Mouse (Mus musculus): ENCODE data around the gene Gm44790.
"Not testable (repeated sequence)": the region's sequence is repeated elsewhere in the genome, so short reads cannot be mapped to it uniquely, and the experiment has no call there.

The Gm44790 gene

GRCm38 (mm10) chr6:86426358-86426757 is at the start of gene Gm44790:
Gm44790 (plus strand) TSS chr6:86426658.
- no peak for DNase-seq (ENCODE audit: low read depth)

GRCm38 (mm10) chr6:86378341-86378740 is 48.1 kb upstream of the Gm44790 start:
- DNase-seq (ENCODE audit: low read depth) = no peak

- DNase-seq (ENCODE audit: low read depth) = not testable (repeated sequence)
Measured at GRCm38 (mm10) chr6:86380112-86380511, 46.3 kb upstream of the Gm44790 start.

GRCm38 (mm10) chr6:86382551-86382950 is 43.9 kb upstream of the Gm44790 start:
- DNase-seq (ENCODE audit: low read depth) = no peak

GRCm38 (mm10) chr6:86383370-86383769 is 43.1 kb upstream of the Gm44790 start:
- DNase-seq (ENCODE audit: low read depth) = no peak

GRCm38 (mm10) chr6:86384692-86385091 is 41.8 kb upstream of the Gm44790 start:
- DNase-seq (ENCODE audit: low read depth) = no peak

GRCm38 (mm10) chr6:86385362-86386104 is 40.9 kb upstream of the Gm44790 start:
- no peak for DNase-seq (ENCODE audit: low read depth)

GRCm38 (mm10) chr6:86387313-86387712 is 39.1 kb upstream of the Gm44790 start:
- no peak for DNase-seq (ENCODE audit: low read depth)

GRCm38 (mm10) chr6:86388461-86388860 is 38.0 kb upstream of the Gm44790 start:
- DNase-seq (ENCODE audit: low read depth) = no peak

- DNase-seq (ENCODE audit: low read depth) = no peak
Measured at GRCm38 (mm10) chr6:86391326-86391725, 35.1 kb upstream of the Gm44790 start.

GRCm38 (mm10) chr6:86393187-86393586 is 33.3 kb upstream of the Gm44790 start:
- DNase-seq (ENCODE audit: low read depth) = no peak

- DNase-seq (ENCODE audit: low read depth) = no peak
Measured at GRCm38 (mm10) chr6:86394078-86394720, 32.3 kb upstream of the Gm44790 start.

- no peak for DNase-seq (ENCODE audit: low read depth)
Measured at GRCm38 (mm10) chr6:86395021-86395420, 31.4 kb upstream of the Gm44790 start.

GRCm38 (mm10) chr6:86395969-86396368 is 30.5 kb upstream of the Gm44790 start:
- DNase-seq (ENCODE audit: low read depth) = peak; percentile 40

GRCm38 (mm10) chr6:86396581-86397256 is 29.7 kb upstream of the Gm44790 start, which contains the start of gene Pcyox1:
Pcyox1 (minus strand) TSS chr6:86397154.
- peak; percentile 89 for DNase-seq (ENCODE audit: low read depth)

GRCm38 (mm10) chr6:86397257-86397980 is 29.0 kb upstream of the Gm44790 start:
- DNase-seq (ENCODE audit: low read depth) = peak; percentile 61

GRCm38 (mm10) chr6:86398986-86399385 is 27.5 kb upstream of the Gm44790 start:
- DNase-seq (ENCODE audit: low read depth) = no peak

- no peak for DNase-seq (ENCODE audit: low read depth)
Measured at GRCm38 (mm10) chr6:86399995-86400394, 26.5 kb upstream of the Gm44790 start.

- DNase-seq (ENCODE audit: low read depth) = peak; percentile 92
Measured at GRCm38 (mm10) chr6:86400972-86401371, 25.5 kb upstream of the Gm44790 start.

GRCm38 (mm10) chr6:86402681-86403607 is 23.5 kb upstream of the Gm44790 start:
- DNase-seq (ENCODE audit: low read depth) = peak; percentile 62

- peak; percentile 92 for DNase-seq (ENCODE audit: low read depth)
Measured at GRCm38 (mm10) chr6:86403728-86404099, 22.7 kb upstream of the Gm44790 start.
